Comparison of ENCODE assay signal across 24 mouse cellular contexts in genomic region chr10:92429256-92429655, GRCm38 (mm10).
"Had no signal": no experiment of that assay in that cellular context is flagged by ENCODE, and none has a peak within 500 bp of the region (broad histone marks: within the 10 kb centered on the region; RNA-seq: fewer than 3 reads in every experiment).

No protein-coding gene starts in this region.

- H3K9ac ChIP-seq: kidney, embryonic 15.5 days; limb, embryonic 12.5 days; limb, embryonic 15.5 days; liver, embryonic 14.5 days; lung, embryonic 15.5 days; neural tube, embryonic 12.5 days; neural tube, embryonic 15.5 days had no signal

- H3K36me3 ChIP-seq: kidney, embryonic 15.5 days; limb, embryonic 12.5 days; limb, embryonic 15.5 days; lung, embryonic 15.5 days; neural tube, embryonic 12.5 days; neural tube, embryonic 15.5 days had no signal

- H3K4me1 ChIP-seq: limb, embryonic 12.5 days; limb, embryonic 15.5 days; lung, embryonic 15.5 days; megakaryocyte, embryonic 14.5 days; neural tube, embryonic 12.5 days had no signal

- DNase-seq: kidney, adult 11 months; kidney, adult 8-10 months; kidney, postnatal 10 days; kidney, postnatal 36 days; layer of hippocampus, postnatal 36 days; left cerebral cortex, postnatal 4 days; lung, adult 18-20 months; lung, postnatal 10 days; lung, postnatal 36 days; right cerebral cortex, adult 18-20 months; right cerebral cortex, postnatal 14 days; right cerebral cortex, postnatal 4 days; thymus, adult 18-20 months; thymus, postnatal 36 days had no signal

- H3K9me3 ChIP-seq: kidney, embryonic 15.5 days; limb, embryonic 12.5 days; limb, embryonic 15.5 days; lung, embryonic 15.5 days; neural tube, embryonic 12.5 days; neural tube, embryonic 15.5 days had no signal

- H3K4me2 ChIP-seq: kidney, embryonic 15.5 days; limb, embryonic 12.5 days; limb, embryonic 15.5 days; liver, embryonic 11.5 days; lung, embryonic 15.5 days; neural tube, embryonic 12.5 days; neural tube, embryonic 15.5 days had no signal

- H3K4me3 ChIP-seq: kidney, embryonic 15.5 days; left cerebral cortex, adult 2 months; limb, embryonic 12.5 days; limb, embryonic 15.5 days; lung, embryonic 15.5 days; megakaryocyte, embryonic 14.5 days; neural tube, embryonic 12.5 days; neural tube, embryonic 15.5 days had no signal

- H3K27ac ChIP-seq: kidney, embryonic 15.5 days; left cerebral cortex, adult 2 months; limb, embryonic 12.5 days; limb, embryonic 15.5 days; liver, embryonic 14.5 days; lung, embryonic 15.5 days; neural tube, embryonic 12.5 days; neural tube, embryonic 15.5 days had no signal

- H3K27me3 ChIP-seq: kidney, embryonic 15.5 days; limb, embryonic 12.5 days; limb, embryonic 15.5 days; lung, embryonic 15.5 days; megakaryocyte, embryonic 14.5 days; neural tube, embryonic 12.5 days; neural tube, embryonic 15.5 days had no signal
